Mouse (Mus musculus) embryo, embryonic 11 days (tissue): ENCODE measurements around the gene Kyat1.
"Not testable (repeated sequence)": the region's sequence is repeated elsewhere in the genome, so short reads cannot be mapped to it uniquely, and the experiment has no call there.

ENCODE experiments used
- DNase-seq: peaks from one replicate; pipeline ENCODE4 v3.0.0-alpha.2; 2015

Kyat1 gene

DNA sequence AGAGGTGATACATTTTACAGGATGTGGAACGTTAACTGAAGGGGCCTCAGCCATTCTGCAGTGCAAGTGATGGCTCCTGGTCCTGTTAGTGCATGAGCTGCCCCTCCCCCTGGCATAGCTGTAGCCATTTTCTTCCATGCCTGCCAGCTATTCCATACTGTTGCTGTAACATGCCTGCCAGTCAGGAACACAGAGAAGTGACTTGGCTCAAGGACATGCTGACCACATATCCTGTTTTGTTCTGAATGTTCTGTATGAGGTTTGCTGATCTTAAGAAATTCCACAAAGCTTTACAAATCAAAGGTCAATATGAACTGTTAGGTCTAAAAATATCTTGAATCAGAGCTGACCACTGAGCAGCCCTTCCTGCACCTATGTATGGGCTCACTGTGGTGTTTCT is 7.3 kb upstream of the Kyat1 start:
- no peak for DNase-seq

DNA sequence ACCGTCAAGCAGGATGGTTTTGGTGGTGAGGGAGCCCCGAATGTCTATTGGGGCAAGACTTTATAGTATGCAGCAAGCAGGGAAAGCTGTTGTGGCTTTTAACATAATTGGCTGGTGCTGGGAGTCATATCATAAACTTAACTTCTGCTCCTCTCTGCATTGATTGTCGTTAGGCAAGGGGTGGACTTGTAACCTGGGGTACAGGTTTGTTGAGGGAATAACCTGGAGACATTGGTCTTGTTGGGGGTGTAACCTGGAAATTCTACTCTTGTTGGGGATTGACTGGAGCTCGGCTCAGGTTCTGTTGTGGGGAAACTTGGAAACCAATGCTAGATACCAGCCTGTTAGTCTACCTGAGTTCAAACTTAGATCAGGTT is 6.5 kb upstream of the Kyat1 start:
- no peak for DNase-seq

DNA sequence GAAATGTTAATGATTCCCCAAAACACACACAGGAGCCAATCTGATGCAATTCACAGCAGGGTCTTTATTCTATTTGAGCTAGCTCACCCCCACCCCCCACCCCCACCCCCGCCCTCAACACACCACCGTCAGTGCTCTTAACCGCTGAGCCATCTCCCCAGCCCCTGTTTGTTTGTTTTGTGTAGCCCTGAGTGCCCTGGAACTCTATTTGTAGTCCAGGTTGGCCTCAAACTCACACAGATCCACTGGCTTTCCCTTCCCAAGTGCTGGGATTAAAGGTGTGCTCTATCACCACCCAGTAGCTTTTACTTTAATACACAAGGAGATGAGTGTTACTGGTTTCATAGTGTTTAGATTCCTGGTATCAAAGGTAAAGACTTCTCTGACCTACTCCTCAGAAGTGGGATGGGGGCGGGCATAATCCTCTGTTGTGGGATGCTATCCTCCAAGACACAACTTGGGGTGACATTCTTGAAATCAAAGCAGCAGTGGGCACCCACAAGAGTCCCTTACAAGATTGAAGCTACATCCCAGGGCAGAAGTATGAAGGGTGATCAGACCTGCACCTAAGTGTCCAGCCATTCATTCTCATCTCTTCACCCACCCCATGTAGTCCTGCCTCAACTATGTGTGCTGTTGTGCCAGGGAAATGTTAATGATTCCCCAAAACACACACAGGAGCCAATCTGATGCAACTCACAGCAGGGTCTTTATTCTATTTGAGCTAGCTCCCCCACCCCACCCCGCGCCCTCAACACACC is 5.9 kb upstream of the Kyat1 start:
- DNase-seq: no peak

DNA sequence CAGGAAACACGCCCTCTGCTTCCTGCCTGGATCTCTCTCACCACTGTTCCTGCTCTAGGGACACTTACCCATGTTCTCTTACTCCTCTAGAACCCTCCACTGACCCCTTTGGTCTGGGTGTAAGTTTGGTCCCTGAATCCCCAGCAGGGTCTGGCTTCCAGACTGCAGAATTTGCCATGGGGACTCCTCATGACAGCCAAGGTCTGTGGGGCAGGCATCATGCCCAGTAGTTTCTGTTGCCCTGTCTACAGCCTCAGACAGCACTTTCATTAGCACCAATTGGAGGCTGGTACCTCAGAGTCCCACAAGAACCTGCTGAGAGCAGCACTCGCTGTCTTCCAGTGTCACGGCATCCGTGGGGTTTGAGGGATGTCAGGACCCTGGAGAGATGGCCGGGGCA is 2.2 kb upstream of the Kyat1 start:
- no peak for DNase-seq

DNA sequence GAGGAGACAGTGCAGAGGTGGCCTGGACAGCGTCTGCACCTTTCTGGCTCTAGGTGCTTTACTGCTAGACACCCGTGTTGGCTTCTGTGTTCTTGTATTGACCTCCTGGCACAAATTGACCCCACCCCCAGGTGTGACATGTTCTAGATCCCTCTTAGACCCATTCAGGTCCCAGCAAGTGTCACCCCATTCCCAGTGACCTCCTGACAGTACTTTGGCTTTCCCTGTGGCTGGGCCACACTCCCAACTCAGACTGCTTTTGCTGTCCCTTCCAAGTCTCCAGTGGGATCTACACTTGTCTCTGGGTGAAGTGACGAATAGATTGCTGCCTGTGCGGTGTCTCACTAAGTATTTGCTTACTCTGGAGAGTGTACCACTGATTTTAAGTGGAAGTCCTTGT is 1.8 kb upstream of the Kyat1 start:
- DNase-seq: no peak

DNA sequence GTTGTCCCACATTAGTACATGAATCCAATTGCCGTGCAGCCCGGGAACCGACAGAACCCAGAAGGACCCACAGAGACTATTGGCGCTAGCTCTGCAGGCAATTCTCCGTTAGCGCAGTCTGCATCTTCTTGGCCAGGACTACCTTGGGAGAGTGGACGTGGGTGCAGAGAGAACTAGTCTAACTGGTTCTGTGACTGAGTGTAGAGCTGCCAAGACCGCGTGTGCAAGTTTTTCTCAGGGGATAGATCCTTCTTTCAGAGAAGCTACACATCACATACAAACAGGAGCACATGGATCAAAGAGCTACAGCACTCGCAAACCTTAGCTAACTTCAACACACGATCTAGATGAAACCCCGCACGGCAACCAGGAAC is 405 bp downstream of the Kyat1 start:
- peak; percentile 42 for DNase-seq

DNA sequence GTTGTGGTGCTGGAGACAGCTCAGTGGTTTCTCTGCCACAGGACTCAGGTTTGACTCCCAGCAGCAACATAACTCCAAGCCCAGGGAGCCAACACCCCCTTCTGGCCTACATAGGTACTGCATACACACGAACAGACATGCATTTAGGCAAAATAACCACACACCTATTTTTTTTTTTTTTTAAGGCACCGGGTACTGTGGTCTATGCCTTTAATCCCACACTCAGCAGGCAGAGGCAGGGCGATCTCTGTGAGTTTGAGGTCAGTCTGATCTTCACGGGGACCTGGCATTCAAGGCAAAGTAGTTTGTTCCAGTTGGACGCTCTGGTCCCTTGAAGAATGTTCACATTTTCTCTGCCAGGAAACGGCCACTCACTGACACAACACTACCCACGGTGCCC is 2.2 kb downstream of the Kyat1 start:
- peak; percentile 7 for DNase-seq

DNA sequence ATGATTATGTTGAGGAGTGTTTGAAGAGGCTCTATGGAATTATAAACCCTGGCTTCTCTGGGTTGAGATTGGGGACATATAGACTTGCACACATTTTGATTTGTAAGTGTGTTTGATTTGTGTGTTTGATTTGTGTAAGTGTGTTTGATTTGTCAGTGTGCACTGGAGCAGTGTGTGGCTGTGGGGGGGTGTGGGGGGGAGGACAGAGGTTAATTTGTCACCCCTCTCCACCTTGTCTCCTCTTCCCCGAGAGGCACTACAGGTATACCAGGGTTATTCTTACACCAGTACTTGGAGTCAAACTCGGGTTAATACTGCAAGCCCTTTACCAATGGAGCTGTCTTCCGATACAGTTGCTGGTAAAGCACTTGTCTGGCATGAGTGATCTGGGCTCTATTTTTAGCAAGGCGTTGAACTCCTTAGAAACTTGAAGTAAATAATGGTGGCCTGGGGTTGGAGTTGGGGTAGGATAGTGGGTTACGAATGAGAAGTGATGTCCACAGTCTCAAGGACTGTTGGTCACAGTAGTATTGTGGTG is 5.2 kb downstream of the Kyat1 start:
- no peak for DNase-seq

DNA sequence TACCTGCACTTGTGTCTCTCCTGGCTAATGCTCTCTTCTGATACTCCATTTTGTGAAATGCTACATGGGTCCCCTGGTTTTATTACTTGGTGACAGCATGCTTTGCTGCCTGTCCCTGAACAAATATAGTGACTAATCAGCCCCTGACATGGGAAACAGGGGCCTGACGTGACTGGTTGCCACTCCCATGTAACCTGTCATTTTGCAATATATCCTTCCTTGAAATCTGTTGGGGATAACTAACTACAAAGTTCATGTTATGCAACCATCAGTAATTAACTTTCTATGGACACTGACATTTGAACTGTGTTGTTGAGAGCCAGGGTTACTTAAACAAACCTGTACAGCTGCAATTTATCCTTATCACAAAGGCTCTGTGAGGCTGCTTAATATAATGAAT is 5.7 kb downstream of the Kyat1 start:
- no peak for DNase-seq

DNA sequence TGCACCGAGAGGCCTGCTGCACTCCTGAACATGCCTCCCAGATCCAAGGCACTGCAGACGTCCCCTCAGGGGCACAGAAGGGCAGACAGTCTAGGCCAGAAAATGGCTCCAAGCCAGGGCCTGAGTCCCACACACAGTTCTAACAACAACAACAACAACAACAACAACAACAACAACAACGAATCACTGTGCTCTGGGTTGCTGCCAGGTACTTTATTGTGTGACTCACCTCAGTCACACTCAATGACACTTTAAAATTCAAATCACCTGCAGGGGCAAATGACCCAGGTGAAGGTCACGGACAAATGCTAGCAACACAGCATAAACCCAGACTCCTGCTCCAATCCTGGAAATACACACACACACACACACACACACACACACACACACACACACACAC is 7.6 kb downstream of the Kyat1 start:
- DNase-seq: no peak

DNA sequence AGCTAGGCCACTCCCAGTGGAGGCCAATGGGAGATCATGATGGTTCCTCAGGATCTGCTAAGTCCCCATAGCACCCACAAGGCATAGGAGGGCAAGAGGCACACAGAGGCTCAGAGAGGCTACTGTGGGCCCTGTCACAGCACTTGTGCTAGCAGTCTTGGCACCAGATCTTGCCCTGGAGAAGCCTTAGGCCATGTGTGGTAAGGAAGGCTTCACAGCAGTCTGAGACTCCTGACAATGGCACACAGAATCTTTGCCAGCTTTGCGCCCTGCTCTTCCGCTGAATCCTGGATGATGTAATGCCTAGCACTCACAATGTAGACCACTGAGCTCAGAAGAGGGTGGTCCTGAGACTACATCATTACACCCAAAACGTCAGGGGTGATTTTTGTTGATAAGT is 11.0 kb downstream of the Kyat1 start:
- no peak for DNase-seq

DNA sequence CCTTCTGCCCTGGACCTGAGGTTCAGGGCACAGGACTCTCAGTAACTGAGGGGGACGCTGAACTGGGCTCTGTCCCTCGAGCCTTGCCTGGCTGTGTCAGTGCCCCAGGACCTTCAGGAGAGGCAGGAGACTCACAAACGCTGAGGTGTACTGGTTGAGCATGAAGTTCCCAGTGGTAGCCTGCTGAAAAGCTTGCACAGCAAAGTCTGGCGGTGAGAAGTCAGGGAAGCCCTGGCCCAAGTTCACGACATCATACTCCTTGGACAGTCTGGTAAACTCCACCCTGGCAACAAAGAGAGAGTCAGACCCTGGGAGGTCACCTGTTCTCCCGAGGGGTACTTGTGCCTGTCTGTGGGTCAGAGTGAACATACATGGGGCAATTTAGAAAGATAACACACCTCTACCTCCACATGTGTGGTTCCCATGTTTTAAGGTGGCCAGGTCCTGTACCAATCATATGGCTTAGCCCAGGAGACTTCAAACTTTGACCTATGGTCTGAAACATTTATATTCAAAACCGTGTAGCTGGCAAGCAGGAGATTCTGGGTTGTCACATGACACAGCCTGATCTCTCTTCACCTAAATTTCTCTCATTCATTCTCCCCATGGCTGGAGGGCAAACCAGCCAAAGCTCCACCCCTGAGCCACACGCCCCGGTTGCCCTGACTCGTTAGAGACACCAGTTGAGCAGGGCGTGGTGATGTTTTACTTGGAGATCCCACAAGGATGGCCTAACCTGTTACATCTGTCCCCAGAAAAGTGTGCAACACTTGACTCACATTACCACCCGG is 13.7 kb downstream of the Kyat1 start:
- DNase-seq: no peak

DNA sequence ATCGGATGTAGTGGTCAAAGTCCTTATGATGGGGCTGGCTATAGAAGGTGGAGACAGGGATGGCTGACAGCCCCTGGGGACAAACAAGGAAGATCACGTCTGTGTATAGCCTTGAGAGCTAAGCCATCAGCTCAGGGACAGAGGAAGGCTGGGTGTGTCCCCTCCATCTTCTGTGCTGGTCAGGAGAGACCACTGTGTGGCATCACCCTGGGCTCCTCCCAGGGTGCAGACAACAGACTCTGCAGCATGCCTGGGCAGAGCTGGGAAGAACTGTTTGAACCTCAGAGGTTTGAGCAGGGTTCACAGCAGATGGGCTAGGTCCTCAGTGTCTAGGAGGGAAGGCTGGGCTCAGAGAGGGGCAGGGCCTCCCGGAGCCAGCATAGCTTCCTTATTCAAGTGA is 20.0 kb downstream of the Kyat1 start:
- DNase-seq: no peak

DNA sequence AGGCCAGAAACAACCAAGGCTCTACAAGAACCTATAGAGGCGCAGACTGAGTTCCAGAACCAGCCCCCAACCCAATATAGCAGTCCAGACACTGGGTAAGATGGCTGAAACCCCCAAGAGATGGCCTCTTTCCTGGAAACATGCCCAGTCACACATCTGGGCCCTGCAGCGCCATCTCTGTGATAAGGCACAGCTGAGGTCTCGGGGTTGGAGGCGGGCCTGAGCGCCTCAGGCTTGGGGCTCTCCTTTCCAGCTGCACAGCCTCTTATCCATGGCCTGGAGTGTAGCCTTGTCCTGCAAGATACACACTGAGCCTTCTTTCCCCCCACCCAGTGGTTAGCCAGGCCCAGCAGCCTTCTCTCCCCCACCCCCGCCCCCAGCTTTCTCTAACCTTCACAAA is 20.4 kb downstream of the Kyat1 start:
- no peak for DNase-seq

DNA sequence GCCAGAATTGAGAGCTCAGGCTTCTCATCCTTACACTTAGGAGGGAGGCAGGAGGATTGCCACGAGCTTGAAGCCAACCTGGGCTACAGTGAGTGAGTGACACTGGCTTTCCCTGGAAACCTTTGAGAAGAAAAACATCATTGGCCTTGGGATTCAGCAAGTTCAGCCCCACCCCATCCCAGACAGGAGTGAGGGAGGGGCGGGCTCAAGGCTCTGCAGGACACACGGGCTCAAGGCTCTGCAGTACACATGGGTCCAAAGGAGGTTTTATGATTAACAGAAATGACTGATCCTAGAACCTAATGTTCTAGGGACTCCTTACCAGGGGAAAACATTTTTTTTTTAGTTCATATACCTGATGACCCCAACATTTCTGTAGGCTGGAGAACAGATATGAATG is 21.9 kb downstream of the Kyat1 start:
- DNase-seq: no peak

DNA sequence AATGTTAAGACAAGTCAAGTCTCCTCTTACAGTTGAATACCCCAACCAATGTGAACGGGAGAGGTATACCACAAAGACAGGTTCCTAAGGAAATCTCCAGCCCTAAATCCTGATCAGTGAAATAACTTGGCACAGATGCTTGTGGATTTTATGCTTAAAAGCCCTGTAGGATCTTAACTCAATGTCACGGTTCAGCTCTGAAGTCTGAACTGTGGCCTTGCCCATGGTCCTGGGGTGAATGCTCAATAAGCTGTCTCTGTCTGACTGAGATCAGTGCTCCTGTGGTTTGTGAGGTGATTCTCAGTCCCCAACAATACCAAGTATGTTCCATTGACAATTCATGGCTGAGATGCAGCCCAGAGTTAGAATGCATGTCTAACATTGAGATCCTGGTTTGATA is 23.2 kb downstream of the Kyat1 start:
- no peak for DNase-seq

DNA sequence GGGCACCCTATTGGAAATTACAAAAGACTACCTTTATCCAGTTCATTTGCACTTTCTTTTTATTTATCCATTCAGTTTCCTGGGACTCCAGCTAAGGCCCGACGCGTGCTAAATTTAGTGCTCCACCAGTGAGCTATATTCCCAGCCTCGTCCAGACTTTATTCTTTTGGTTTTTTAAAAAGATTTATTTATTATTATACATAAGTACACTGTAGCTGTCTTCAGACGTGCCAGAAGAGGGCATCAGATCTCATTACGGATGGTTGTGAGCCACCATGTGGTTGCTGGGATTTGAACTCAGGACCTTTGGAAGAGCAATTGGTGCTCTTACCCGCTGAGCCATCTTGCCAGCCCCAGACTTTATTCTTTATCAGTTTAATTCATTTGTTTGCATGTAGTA is 26.9 kb downstream of the Kyat1 start:
- not testable (repeated sequence) for DNase-seq

DNA sequence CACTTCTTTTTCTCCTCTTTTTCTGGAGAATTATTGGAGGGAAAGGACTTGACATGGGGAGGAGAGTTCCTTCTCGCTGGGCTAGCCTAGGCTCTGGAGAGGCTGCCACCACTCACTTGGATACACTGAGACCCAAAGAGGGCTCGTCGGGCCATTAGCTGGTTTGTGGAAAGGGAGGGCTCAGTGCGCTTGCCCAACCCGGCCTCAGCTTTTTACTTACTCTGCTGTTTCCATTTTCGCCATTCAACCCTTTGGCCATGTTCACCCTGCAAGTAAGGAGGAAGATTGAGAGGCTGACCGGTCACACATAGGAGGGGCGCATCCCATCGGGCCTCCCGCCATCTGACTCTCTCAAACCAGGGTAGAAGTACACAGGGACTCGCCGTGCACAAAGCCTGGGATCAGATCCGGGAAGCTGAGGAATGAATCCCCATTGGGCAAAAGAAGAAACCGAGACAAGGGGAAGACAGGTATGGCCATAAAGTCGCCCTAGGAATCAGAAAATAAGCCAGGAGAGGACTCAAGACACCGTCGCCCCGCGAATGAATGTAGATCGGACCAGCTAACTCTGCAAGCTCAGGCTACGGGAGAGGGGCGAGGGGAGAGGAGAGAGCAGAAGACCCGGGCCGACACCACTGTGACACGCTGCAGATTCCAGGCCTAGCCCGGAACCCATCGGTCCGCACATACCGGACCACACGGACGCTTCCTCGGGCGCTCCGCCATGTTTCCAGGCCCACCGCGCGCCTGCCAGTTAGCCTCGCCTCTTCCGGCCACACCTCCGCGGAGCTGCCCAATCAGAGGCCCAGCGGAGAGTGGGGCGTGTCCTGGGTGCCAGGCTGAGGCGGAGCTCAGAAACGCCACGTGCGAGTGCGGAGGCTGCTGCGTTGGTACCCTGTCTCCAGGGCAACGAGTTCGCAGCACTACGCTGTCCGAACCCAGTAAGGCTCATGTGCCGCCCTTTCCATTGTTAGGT is 27.7 kb downstream of the Kyat1 start, which contains the start of gene Spout1:
TSS of gene Spout1 (minus strand) at position 760 of the 976 bp plus-strand sequence.
- peak; percentile 99 for DNase-seq

DNA sequence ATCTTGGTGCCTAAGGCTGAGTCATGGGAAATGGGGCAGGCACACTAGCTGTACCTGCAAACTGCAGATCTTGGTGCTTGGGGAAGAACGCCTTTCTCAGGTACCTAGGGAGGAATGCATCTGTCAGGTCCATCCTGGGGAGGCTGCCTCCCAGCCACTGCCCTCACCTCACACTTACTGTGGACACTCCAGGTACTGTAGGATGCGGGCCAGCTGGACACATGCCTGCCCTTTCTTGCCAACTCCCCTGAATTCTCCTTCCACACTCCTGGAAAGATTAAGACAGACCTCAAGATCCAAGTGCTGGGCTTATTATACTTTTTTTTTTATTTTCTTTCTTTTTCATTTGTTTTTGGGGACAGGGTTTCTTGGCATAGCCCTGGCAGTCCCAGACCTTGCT is 29.1 kb downstream of the Kyat1 start:
- no peak for DNase-seq

DNA sequence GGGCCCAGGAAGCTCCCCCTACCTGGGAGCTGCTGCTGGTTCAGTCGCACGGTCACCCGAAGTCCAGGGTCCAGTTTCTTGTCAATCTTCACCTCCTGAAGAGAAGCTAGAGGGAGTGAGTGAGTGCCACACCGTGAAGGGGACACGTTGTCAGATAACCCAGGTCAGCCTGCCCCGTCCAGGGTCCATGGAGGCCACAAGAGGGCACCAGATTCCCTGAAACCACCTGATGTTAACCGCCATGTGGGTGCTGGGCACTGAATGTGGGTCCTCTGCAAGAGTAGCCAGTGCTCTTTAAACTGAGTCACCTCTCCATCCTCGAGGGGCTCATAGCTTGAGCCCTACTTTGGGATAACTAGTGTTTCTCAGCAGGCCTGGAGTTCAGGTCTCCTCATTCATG is 29.8 kb downstream of the Kyat1 start:
- DNase-seq: no peak

DNA sequence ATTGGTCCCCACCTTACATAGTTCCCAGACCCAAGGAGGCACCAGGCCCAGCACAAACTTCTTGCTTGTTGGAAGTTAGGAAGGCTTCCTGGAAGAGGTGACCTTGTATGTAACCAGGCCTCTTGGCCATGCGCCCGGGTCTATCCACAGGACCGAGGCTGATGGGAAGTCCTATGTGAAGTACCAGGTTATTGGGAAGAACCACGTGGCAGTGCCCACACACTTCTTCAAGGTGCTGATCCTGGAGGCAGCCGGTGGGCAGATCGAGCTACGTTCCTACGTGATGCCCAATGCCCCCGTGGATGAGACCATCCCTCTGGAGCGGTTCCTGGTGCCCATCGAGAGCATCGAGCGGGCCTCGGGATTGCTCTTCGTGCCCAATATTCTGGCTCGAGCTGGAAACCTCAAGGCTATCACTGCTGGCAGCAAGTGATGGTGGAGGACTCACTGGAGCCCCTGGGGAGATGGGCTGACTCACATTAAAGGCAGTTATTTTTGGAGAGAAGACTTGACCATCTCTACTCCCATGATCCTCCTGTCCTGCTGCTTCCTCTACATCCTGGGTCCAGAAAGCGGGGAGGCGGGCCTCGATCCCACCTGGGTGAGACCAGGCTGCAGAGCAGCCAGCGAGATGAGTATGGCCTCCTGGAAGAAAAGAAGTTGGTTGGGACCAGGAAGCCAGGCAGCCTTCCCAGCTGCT is 32.0 kb downstream of the Kyat1 start:
- DNase-seq: no peak

DNA sequence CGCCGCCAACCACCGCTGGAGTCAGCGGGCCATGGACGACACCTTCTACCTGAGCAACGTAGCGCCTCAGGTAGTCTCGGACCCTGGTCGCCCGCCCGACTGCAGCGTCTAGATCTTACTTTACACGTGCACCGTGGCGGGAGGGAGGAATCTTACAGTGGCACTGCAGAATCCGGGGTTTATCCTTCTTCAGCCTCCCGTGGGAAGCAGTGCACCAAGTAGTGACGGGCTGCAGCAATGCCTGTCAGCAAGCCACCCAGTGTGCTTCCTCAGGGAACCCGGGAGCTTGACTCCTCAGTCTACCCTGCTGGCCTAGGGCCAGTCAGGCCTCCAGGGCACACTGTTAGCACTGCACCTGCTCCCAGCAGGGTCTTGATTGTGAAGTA is 33.7 kb downstream of the Kyat1 start:
- no peak for DNase-seq
